Mouse (Mus musculus): ENCODE results near the gene Ccl6.
A peak's percentile ranks its signal among the peaks of the same experiment; 100 is the strongest.
"Not testable (repeated sequence)": the region's sequence is repeated elsewhere in the genome, so short reads cannot be mapped to it uniquely, and the experiment has no call there.

The Ccl6 gene

DNA sequence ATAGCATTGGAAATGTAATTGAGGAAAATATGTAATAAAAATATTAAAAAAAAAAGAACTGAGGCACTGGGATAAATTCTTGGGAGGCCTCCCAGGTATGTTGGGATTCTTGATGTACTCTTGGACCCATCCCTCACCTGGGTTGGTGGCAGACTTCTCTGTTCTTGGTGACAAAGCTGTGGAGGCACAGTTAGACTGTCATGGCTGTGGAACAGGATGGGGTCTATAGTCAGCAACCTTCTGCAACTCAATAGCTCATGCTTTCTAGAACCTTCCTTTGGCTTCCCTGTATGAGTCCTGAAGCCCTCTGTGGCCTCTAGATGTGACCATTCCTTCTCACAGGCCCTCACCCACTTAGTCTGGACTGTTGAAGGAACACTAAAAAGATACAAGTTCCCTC is 26.3 kb downstream of the Ccl6 start:
- ATAC-seq (ENCODE audit: insufficient number of reproducible peaks, low FRiP score, low TSS enrichment), result no peak

DNA sequence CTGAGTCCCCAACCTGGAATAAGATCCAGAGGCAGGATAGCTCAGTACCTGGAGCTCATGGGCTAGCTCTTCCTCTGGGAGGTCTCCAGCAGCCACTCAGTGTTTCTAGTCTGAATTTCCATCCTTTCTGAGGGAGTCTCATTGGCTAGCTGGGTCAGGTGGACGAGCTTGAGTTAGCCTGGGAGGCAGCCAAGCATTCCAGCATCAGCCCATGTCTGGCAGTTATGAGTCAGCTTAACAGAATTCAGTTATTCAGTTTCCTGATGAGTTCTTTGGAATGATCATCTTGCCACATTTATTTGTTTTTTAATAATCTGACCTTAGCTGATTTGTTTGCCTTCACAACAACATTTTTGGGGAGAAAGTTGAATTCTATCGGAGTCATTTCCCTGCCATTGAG is 29.1 kb downstream of the Ccl6 start:
- ATAC-seq (ENCODE audit: insufficient number of reproducible peaks, low FRiP score, low TSS enrichment), result no peak

DNA sequence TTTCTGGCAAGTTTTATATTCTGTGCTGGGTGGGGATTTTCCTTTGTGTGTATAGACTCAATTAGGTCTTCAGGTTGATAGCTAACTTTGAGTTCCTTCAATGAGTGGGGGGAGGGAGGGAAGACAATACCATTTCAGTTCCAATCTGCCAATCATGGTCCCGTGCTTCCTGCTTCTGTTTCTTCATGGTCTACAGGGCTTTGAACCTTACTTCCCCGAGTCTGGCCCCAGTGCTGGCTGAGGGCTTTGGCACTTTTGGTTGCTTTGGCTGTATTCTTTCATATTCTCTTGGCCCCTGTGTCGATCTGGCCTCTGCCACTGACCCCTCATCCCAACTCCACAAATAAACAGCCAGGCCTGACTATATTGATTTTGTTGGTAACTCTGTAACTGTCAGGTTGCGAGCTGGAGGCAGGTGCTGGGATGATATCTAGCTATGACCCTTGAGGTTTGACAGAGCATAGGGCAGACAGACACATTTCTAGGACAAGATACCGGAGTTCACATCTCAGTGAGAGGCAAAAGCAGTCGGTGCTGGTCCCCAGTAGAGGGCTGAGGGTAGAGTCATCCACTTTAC is 30.5 kb downstream of the Ccl6 start:
- ATAC-seq (ENCODE audit: insufficient number of reproducible peaks, low FRiP score, low TSS enrichment), result no peak

DNA sequence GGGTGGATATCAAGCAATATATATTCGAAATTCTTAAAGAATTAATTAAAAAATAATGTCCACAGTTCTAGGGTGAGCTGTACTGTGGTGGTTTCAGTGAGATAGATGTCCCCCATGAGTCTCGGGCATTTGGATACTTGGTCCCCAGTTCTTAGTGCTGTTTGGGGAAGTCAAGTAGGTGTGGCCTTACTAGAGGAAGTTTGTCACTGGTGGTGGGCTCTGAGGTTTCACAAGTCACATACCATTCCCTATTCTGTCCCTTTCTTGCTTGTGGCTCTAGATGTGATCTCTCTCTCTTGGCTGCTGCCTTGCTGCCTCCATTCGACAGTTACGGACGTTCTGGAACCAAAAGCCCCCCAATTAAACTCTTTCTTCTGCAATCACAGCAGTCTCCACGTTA is 32.5 kb downstream of the Ccl6 start:
- ATAC-seq (ENCODE audit: insufficient number of reproducible peaks, low FRiP score, low TSS enrichment), result no peak

DNA sequence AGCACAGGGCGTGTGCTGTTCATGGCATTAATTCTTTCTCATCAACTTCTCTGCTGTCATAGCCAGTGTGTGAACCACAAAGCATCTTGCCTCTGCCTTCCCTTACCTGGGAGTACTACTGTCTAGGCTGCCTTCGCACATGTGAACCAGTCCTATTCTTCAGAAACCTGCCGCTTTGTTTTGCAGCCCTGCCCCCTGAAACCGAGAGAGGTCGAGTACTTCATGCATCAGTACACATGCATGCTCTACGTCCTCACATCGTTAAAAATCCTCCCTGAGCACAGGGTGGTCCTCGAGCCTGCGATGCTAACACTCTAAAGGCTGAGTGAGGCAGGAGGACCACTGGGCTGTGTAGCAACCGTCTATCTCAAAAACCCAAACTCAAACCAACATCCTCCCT is 35.8 kb downstream of the Ccl6 start:
- ATAC-seq (ENCODE audit: insufficient number of reproducible peaks, low FRiP score, low TSS enrichment), result no peak

DNA sequence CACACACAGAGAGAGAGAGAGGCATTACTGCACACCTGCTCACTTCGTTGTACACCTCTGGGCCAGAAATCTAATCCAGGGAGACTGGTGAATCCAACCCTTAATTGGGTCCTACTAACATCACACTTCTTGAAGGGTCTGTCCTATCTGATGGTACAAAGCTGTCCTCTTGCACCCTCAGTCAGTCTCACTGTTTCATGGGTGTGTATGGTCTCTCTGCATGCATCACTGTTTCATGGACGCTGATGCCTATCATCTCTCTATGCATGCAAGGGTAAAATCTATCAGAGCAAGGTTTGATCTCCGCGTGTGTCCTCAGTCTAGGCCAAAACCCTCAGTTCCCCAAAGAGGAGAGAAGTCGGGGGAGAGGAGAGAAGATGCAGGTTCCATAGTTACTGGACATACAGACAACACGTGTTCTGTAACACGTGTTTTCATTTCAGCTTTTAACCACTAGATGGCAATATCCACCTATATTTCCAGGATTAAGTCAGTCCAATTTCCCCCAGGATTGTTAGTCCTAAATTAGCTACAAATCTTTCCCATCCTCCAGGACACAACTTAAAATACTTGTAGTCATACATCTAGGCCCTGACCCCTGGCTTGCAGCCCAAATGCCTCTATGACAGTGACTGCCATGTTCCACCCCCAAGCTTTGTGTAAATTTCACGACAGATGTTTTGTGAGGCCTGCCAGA is 36.7 kb downstream of the Ccl6 start:
- ATAC-seq (ENCODE audit: insufficient number of reproducible peaks, low FRiP score, low TSS enrichment), result peak; percentile 40; the same call in 1 of the 2 replicates

DNA sequence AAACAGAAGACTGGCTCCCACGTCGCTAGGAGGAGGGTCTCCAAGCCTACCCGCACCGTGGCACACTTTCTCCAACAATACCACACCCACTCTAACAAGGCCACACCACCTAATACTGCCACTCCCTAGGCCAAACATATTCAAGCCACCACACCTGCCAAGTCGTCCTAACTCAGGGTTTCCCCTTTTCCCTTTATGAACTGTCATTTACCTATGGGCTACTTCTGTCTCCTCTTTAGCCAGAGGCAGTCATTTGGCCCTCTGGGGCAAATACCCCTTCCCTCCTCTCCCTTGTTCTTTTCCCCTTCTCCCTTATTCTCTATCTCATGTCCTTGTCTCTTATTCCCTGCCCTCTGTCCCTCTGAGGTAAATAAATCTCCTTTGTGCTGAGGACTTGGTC is 41.2 kb downstream of the Ccl6 start:
- no peak for ATAC-seq (ENCODE audit: insufficient number of reproducible peaks, low FRiP score, low TSS enrichment)

DNA sequence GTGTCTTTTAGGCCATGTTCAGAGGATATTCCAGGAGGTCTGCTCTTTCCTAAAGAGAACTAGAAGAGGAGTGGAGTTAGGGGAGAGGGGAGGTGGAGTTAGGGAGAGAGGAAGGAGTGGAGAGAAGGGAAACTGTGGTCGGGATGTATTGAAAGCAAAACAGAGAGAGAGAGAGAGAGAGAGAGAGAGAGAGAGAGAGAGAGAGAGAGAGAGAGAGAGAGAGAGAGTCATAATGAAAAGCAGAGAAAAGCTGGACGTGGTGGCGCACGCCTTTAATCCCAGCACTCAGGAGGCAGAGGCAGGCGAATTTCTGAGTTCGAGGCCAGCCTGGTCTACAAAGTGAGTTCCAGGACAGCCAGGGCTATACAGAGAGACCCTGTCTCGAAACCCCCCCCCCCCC is 41.9 kb downstream of the Ccl6 start:
- ATAC-seq (ENCODE audit: insufficient number of reproducible peaks, low FRiP score, low TSS enrichment), result not testable (repeated sequence)

DNA sequence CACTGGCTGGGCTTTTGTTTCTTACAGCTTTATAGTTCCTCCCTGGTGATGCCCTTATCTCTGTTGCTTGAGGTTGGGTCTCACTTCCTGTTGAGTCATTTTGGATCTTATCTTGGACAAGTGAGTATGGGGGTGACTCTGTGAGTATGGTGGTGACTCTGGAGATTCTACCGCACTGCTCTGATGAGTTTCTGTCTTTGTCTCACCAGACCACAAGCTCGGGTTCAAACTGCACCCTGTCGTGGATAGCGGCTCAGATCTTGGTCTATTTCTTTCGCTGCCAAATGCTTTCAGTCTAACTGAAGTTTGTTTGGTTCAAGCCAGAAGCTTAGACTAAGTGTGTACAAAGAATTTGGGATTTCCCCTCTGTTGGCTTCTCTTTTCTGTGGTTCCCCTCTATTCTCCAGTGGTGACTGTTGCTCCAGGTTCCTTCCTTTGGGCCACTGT is 42.7 kb downstream of the Ccl6 start:
- no peak for ATAC-seq (ENCODE audit: insufficient number of reproducible peaks, low FRiP score, low TSS enrichment)

DNA sequence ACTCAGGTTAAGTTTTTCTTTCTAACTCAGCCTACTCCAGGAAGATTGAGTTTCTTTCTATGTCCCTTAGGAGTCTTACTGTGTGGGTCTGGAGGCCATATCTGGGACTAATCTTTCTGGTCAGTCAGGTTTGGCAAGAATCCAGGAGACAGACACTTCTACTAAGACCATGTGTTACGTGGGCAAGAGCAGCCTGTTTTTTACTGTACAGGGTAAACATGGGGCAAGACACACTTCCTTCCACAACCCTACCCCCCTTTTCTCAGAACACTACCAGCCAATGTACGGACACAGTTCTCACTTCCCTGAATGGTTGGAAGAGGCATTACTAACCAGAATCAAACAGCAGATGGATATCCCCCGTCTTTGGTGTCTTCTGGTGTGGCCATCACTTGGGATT is 48.7 kb downstream of the Ccl6 start:
- ATAC-seq (ENCODE audit: insufficient number of reproducible peaks, low FRiP score, low TSS enrichment), result no peak

DNA sequence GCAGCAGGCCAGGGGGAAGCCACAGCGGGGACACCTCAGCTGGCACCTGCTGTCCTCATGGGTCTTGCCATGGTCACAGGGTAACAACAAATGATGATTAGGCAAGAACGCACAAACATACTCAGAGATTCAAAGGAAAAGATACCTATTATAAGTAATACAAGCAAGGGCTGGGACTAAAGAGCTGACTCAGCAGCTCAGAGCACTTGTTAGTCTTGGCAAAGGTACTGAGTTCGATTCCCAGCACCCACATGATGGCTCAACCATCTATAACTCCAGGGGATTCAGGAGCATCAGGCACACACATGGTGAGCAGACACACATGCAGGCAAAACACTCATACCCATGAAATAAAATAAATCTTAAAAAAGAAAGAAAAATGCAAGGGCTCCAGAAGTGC is 51.5 kb downstream of the Ccl6 start:
- no peak for ATAC-seq (ENCODE audit: insufficient number of reproducible peaks, low FRiP score, low TSS enrichment)

DNA sequence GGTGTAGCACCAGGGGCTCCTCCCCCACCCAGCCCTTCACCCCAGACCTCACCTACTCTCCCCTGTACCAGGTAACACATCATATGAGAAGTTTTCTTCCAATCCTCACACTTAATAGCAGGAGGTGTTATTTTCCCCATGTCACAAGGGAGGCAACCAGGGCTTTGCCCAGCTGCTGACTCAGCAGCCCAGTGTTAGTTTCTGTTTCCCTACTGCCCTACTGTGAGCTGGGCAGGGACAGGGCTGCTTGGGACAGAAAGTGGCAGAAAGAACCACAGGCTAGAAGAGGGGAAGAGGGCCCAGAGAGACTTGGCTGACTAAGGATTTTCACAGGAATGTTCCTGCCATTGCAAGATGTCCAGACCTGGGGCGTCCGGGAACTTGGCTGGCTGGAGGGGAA is 52.0 kb downstream of the Ccl6 start:
- no peak for ATAC-seq (ENCODE audit: insufficient number of reproducible peaks, low FRiP score, low TSS enrichment)

DNA sequence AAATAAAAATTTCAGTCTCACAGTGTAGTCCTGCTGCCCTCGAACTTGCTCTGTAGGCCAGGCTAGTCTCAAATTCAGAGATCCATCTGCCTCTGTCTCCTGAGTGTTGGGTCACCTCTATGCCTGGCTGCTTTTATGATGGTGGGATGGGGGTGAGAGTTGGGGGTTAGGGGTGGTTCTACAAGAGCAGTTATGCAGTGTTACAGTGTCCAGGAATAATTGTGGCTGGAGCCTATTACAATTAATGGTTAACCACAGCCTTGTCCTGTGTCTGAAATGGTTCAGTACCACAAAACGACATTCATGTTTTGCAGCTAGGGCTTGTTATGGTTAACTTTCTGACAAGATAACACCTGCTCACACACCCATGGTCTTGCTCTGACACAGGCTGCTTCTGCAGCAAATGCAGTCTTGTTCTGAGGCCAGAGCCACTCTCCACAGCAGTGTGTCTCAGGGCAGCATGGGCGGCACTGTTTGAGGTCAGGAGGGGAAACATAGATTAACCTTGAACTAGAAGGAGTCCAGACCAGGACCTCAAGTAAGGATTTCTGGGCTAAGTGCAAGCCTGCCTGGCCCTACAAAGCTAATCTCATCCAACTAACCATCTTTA is 54.1 kb downstream of the Ccl6 start:
- ATAC-seq (ENCODE audit: insufficient number of reproducible peaks, low FRiP score, low TSS enrichment), result no peak
